Mouse (Mus musculus) CH12.LX (cell line): ENCODE results near the gene Pnpla2.

Source experiments
- CTCF ChIP-seq, 2 experiments: IDR thresholded peaks in 1 of 2; conservative IDR thresholded peaks in 1 of 2; 2 replicates each; pipeline ENCODE4 v1.5.1; 2011 to 2012; ENCODE audit warnings: low read depth in 2 of 2, low read length in 2 of 2, improper control_type of control experiment in 1 of 2, inconsistent platforms in 1 of 2, mild to moderate bottlenecking in 1 of 2, moderate library complexity in 1 of 2
- MAFK ChIP-seq: IDR thresholded peaks from 2 replicates; pipeline ENCODE4 v1.6.1; 2011; ENCODE audit warnings: low read length, improper control_type of control experiment; ENCODE audit not compliant: insufficient replicate concordance

DNA sequence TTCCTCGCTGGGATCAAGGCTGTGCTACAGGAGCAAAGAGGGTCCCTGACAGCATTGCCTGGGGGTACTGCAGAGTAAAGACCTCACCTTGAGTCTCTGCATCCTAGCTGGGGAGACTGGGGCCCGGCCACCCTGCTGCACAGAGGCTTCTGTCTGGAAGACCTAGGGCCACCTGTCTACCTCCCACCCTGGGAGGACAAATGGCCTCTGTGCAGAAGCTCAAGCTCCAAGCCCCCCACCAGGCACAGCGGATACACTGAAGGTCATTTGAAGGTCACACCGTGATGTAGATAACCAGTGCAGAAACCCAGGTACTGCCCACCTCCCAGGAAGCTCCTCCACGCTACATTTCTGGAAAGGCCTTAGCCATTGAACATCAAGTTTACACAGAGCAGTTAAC is 26.3 kb upstream of the Pnpla2 start:
- TF ChIP-seq CTCF (conservative IDR thresholded peaks at IDR 0.05 in 1 of 2, IDR thresholded peaks at IDR 0.05 in 1 of 2; ENCODE audit: low read depth in 2 of 2, low read length in 2 of 2): no peak
- TF ChIP-seq MAFK: no peak
